8 mouse cellular contexts compared by ENCODE assay signal in the genomic region with DNA sequence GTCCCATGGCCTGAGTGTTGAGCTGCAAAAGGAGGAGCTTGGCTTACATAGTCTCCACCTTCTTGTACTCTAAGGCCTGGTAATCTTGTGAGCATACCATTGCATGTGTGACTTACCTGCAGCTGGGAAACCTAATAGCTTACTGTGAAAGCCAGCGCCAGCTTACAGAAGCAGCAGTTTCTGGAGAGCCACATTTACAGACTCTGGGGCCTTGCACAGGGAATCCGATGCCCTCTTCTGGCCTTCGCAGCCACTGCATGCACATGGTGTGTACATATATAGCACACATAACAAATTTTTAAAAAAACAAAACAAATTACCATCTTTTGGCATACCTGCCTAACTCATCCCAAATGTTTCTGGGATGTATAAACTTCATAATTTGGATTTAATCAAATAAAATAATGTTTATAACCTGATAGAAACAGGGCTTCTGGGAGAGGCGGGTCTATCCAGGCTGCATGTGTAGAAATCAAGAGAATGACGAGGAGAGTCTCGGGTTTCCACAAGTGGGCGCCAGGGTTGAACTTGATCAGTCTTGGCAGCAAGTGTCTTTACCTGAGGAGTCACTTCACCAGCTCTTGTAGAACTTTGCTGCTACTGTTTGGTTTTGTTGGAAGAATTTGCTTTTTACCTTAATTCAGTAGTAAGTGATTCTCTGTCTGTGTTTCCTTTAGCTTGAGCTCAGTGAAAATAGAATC. TPM values are rescaled to one million over a fixed set of nuclear protein-coding genes. Genes with fewer than 3 reads are reported as not detected.
A peak's percentile ranks its signal among the peaks of the same experiment; 100 is the strongest.
DNase-seq lines count a peak whose midpoint lies in the region; ATAC-seq and TF ChIP-seq lines count a peak whose summit lies in the region.

No protein-coding gene starts in this region.

- H3K9ac ChIP-seq in limb, embryonic 14.5 days (ENCODE audit: low read depth, low read length, severe bottlenecking), result no peak overlapping the region

- peak; percentile 35 for DNase-seq in adrenal gland, adult 2 months
- no peak for DNase-seq in adrenal gland, adult 8-10 months
- DNase-seq in left cerebral cortex, postnatal 4 days, result peak; percentile 46
- no peak for DNase-seq in left cerebral cortex, postnatal 36 days (ENCODE audit: low spot score in 2 of 2)
- peak; percentile 58 for DNase-seq in embryo, embryonic 10 days (ENCODE audit: low spot score)
- no peak for DNase-seq in limb, embryonic 14.5 days (ENCODE audit: low spot score)
- DNase-seq in retina, postnatal 7 days (ENCODE audit: low read depth, low spot score), result peak; percentile 29
- no peak for DNase-seq in urinary bladder, postnatal 4 days (ENCODE audit: low spot score in 2 of 2)

- H3K9me3 ChIP-seq in limb, embryonic 14.5 days (ENCODE audit: control insufficient read depth, low read length), result no peaks in the 10 kb centered on the region

- ATAC-seq in limb, embryonic 14.5 days (ENCODE audit: low FRiP score, low read depth), result peak; percentile 50; the same call in 1 of the 2 replicates

- H3K27me3 ChIP-seq in limb, embryonic 14.5 days (ENCODE audit: control insufficient read depth, insufficient read depth, low read length), result no peaks in the 10 kb centered on the region

- H3K36me3 ChIP-seq in limb, embryonic 14.5 days (ENCODE audit: control insufficient read depth, insufficient read depth, low read length), result peaks cover 83% of the 10 kb centered on the region

- no peak overlapping the region for H3K4me3 ChIP-seq in limb, embryonic 14.5 days (replicated peaks; ENCODE audit: low read length)

- H3K27ac ChIP-seq in limb, embryonic 14.5 days (replicated peaks; ENCODE audit: low read depth, low read length), result no peak overlapping the region

- H3K4me1 ChIP-seq in limb, embryonic 14.5 days (ENCODE audit: control insufficient read depth, insufficient read depth, low read length), result no peaks in the 10 kb centered on the region

- intact Hi-C loops in left cerebral cortex, postnatal 4 days (cut with DNase I), result loop anchor here (10.0 kb wide), 1 partner anchor 258 kb away; no protein-coding TSS in a partner anchor
- intact Hi-C loops in left cerebral cortex, postnatal 36 days (cut with DNase I), result no loop called here

- TF ChIP-seq POLR2A in limb, embryonic 14.5 days (IDR thresholded peaks at IDR 0.05; ENCODE audit: borderline replicate concordance, extremely low read depth, insufficient read depth, insufficient read length), result no peak

- no peak overlapping the region for H3K4me2 ChIP-seq in limb, embryonic 14.5 days (replicated peaks; ENCODE audit: low read depth, low read length, severe bottlenecking)

- 75% methylated on average over 7 of the region's 7 CpGs for WGBS in limb, embryonic 14.5 days

RNA-seq across cellular contexts. Expression of gene Anp32b, which starts 12.6 kb away (rescaled TPM):
- total RNA-seq in adrenal gland, adult 2 months (2021), result 100 to 1,000 TPM; 103 to 121 TPM
- 56.8 and 73.6 TPM in 2 replicates for polyA plus RNA-seq in adrenal gland, adult 2 months (2012; rRNA removed)
- total RNA-seq in adrenal gland, adult 8-10 months (2022), result 100 to 1,000 TPM; 104 to 129 (median 117) TPM
- total RNA-seq in left cerebral cortex, postnatal 4 days (2021), result 10 to 100 TPM; 61.5 to 62.2 TPM
- 10 to 100 TPM; 38.3 to 47.4 TPM for total RNA-seq in left cerebral cortex, postnatal 36 days (2021)
- 79.2 and 159 TPM in 2 replicates for polyA plus RNA-seq in limb, embryonic 14.5 days (2012; rRNA removed)
- 245 and 249 TPM in 2 replicates for polyA plus RNA-seq in limb, embryonic 14.5 days (2014; fragmentation: Nextera tagmentation; extraction: Ambion mirVana)

RNA-seq across cellular contexts. Expression of gene Nans, which starts 25.8 kb away (rescaled TPM):
- total RNA-seq in adrenal gland, adult 2 months (2021), result 10 to 100 TPM; 38.4 to 42.5 TPM
- polyA plus RNA-seq in adrenal gland, adult 2 months (2012; rRNA removed), result 13.7 and 16.0 TPM in 2 replicates
- total RNA-seq in adrenal gland, adult 8-10 months (2022), result 10 to 100 TPM; 35.0 to 43.4 (median 38.6) TPM
- 10 to 100 TPM; 54.8 to 63.2 TPM for total RNA-seq in left cerebral cortex, postnatal 4 days (2021)
- 10 to 100 TPM; 16.6 to 17.6 TPM for total RNA-seq in left cerebral cortex, postnatal 36 days (2021)
- 75.9 and 82.4 TPM in 2 replicates for polyA plus RNA-seq in limb, embryonic 14.5 days (2012; rRNA removed)
- 84.1 and 84.5 TPM in 2 replicates for polyA plus RNA-seq in limb, embryonic 14.5 days (2014; fragmentation: Nextera tagmentation; extraction: Ambion mirVana)

RNA-seq across cellular contexts. Expression of gene Hemgn, which starts 50.0 kb away (rescaled TPM):
- total RNA-seq in adrenal gland, adult 2 months (2021), result not detected
- not detected in 2 replicates for polyA plus RNA-seq in adrenal gland, adult 2 months (2012; rRNA removed)
- total RNA-seq in adrenal gland, adult 8-10 months (2022), result under 1 TPM in 1 of 4 experiments, not detected in 3; 0.11 TPM
- total RNA-seq in left cerebral cortex, postnatal 4 days (2021), result not detected
- total RNA-seq in left cerebral cortex, postnatal 36 days (2021), result not detected
- 0.41 and 0.60 TPM in 2 replicates for polyA plus RNA-seq in limb, embryonic 14.5 days (2012; rRNA removed)
- polyA plus RNA-seq in limb, embryonic 14.5 days (2014; fragmentation: Nextera tagmentation; extraction: Ambion mirVana), result 0.45 and 0.80 TPM in 2 replicates

Comparison
In these comparisons a context has a peak if more than half of its experiments do, and no peak if none do; other contexts are left out.
1. DNase-seq: peak in adrenal gland, adult 2 months (single experiment), left cerebral cortex, postnatal 4 days (single experiment), embryo, embryonic 10 days (single experiment) and retina, postnatal 7 days (single experiment); none in adrenal gland, adult 8-10 months (single experiment), left cerebral cortex, postnatal 36 days (0 of 2), limb, embryonic 14.5 days (single experiment) and urinary bladder, postnatal 4 days (0 of 2).